Comparison of ENCODE assay signal across 21 mouse cellular contexts in genomic region chr14:31170963-31171362, GRCm38 (mm10). TPM values are rescaled to one million over a fixed set of nuclear protein-coding genes. Genes with fewer than 3 reads are reported as not detected.
DNase-seq lines count a peak whose midpoint lies in the region; ATAC-seq lines count a peak whose summit lies in the region.
"Had no signal": no experiment of that assay in that cellular context is flagged by ENCODE, and none has a peak within 500 bp of the region (broad histone marks: within the 10 kb centered on the region; RNA-seq: fewer than 3 reads in every experiment).

No protein-coding gene starts in this region.

- WGBS in forebrain, embryonic 10.5 days: 91% methylated on average over 13 of the region's 13 CpGs
- WGBS in forebrain, embryonic 11.5 days: 87% methylated on average over 13 of the region's 13 CpGs
- WGBS in hindbrain, embryonic 13.5 days: 77% methylated on average over 13 of the region's 13 CpGs
- WGBS in hindbrain, embryonic 12.5 days: 80% methylated on average over 13 of the region's 13 CpGs
- WGBS in neural tube, embryonic 13.5 days: 83% methylated on average over 13 of the region's 13 CpGs
- 78% methylated on average over 13 of the region's 13 CpGs for WGBS in neural tube, embryonic 15.5 days

- no peaks in the 10 kb centered on the region for H3K27me3 ChIP-seq in forebrain, embryonic 10.5 days (ENCODE audit: poor library complexity, severe bottlenecking)
- H3K27me3 ChIP-seq in forebrain, embryonic 11.5 days (ENCODE audit: control insufficient read depth, insufficient read depth, low read length): no peaks in the 10 kb centered on the region
- no peaks in the 10 kb centered on the region for H3K27me3 ChIP-seq in hindbrain, embryonic 13.5 days
- no peaks in the 10 kb centered on the region for H3K27me3 ChIP-seq in hindbrain, embryonic 12.5 days
- H3K27me3 ChIP-seq in neural tube, embryonic 13.5 days: no peaks in the 10 kb centered on the region
- no peaks in the 10 kb centered on the region for H3K27me3 ChIP-seq in neural tube, embryonic 15.5 days (replicated peaks)
- H3K27me3 ChIP-seq: intestine, embryonic 15.5 days; limb, embryonic 12.5 days had no signal

- no peak overlapping the region for H3K4me3 ChIP-seq in forebrain, embryonic 10.5 days
- no peak overlapping the region for H3K4me3 ChIP-seq in forebrain, embryonic 11.5 days (ENCODE audit: low read depth, low read length)
- H3K4me3 ChIP-seq in hindbrain, embryonic 13.5 days: no peak overlapping the region
- no peak overlapping the region for H3K4me3 ChIP-seq in hindbrain, embryonic 12.5 days
- no peak overlapping the region for H3K4me3 ChIP-seq in neural tube, embryonic 13.5 days
- H3K4me3 ChIP-seq in neural tube, embryonic 15.5 days (replicated peaks): no peak overlapping the region
- H3K4me3 ChIP-seq: gastrocnemius, adult 2 months; intestine, embryonic 15.5 days; limb, embryonic 12.5 days; myocyte had no signal

- H3K9ac ChIP-seq in forebrain, embryonic 11.5 days (ENCODE audit: low read length): no peak overlapping the region
- no peak overlapping the region for H3K9ac ChIP-seq in hindbrain, embryonic 13.5 days
- H3K9ac ChIP-seq in hindbrain, embryonic 12.5 days: no peak overlapping the region
- no peak overlapping the region for H3K9ac ChIP-seq in neural tube, embryonic 13.5 days
- H3K9ac ChIP-seq in neural tube, embryonic 15.5 days (replicated peaks): no peak overlapping the region
- H3K9ac ChIP-seq: intestine, embryonic 15.5 days; limb, embryonic 12.5 days had no signal

- no peak overlapping the region for H3K4me2 ChIP-seq in forebrain, embryonic 11.5 days (ENCODE audit: low read depth, low read length, severe bottlenecking)
- H3K4me2 ChIP-seq in hindbrain, embryonic 13.5 days: no peak overlapping the region
- no peak overlapping the region for H3K4me2 ChIP-seq in hindbrain, embryonic 12.5 days (replicated peaks)
- H3K4me2 ChIP-seq in neural tube, embryonic 13.5 days: no peak overlapping the region
- no peak overlapping the region for H3K4me2 ChIP-seq in neural tube, embryonic 15.5 days
- H3K4me2 ChIP-seq: intestine, embryonic 15.5 days; limb, embryonic 12.5 days; liver, embryonic 11.5 days had no signal

- H3K27ac ChIP-seq in forebrain, embryonic 10.5 days: 0 out of 2 replicates have a peak overlapping the region, but pooled peaks have one; percentile 48
- H3K27ac ChIP-seq in forebrain, embryonic 11.5 days (ENCODE audit: low read depth, low read length): no peak overlapping the region
- H3K27ac ChIP-seq in hindbrain, embryonic 13.5 days: peak overlapping the region; percentile 53
- H3K27ac ChIP-seq in hindbrain, embryonic 12.5 days: no peak overlapping the region
- 0 out of 2 replicates have a peak overlapping the region, but pooled peaks have one; percentile 5 for H3K27ac ChIP-seq in neural tube, embryonic 13.5 days (replicated peaks)
- H3K27ac ChIP-seq in neural tube, embryonic 15.5 days (replicated peaks): 0 out of 2 replicates have a peak overlapping the region, but pooled peaks have one; percentile 18
- H3K27ac ChIP-seq: intestine, embryonic 15.5 days; limb, embryonic 12.5 days; stomach, postnatal 0 days had no signal

- no peak for DNase-seq in forebrain, embryonic 10.5 days (ENCODE audit: extremely low spot score, low spot score)
- no peak for DNase-seq in forebrain, embryonic 11.5 days (ENCODE audit: low spot score)
- DNase-seq in neural tube, embryonic 10.5 days (ENCODE audit: extremely low spot score, low spot score): no peak
- no peak for DNase-seq in left cerebral cortex, adult 18-20 months (ENCODE audit: low spot score in 2 of 2)
- DNase-seq: gastrocnemius, adult 2 months; kidney, adult 8-10 months; kidney, postnatal 10 days; lung, adult 18-20 months; lung, postnatal 10 days; thymus, adult 2 months; thymus, postnatal 4 days had no signal

- ATAC-seq in forebrain, embryonic 11.5 days (replicated peaks; ENCODE audit: low FRiP score): no peak
- no peak for ATAC-seq in hindbrain, embryonic 13.5 days (ENCODE audit: low FRiP score)
- no peak for ATAC-seq in hindbrain, embryonic 12.5 days (ENCODE audit: low FRiP score)
- no peak for ATAC-seq in neural tube, embryonic 13.5 days (ENCODE audit: low read depth)
- no peak for ATAC-seq in neural tube, embryonic 15.5 days (ENCODE audit: low FRiP score)
- ATAC-seq: intestine, embryonic 15.5 days; midbrain, embryonic 16.5 days had no signal

- no peaks in the 10 kb centered on the region for H3K9me3 ChIP-seq in forebrain, embryonic 10.5 days
- no peaks in the 10 kb centered on the region for H3K9me3 ChIP-seq in forebrain, embryonic 11.5 days (ENCODE audit: control insufficient read depth, low read length)
- no peaks in the 10 kb centered on the region for H3K9me3 ChIP-seq in hindbrain, embryonic 13.5 days
- H3K9me3 ChIP-seq in hindbrain, embryonic 12.5 days (replicated peaks): no peaks in the 10 kb centered on the region
- no peaks in the 10 kb centered on the region for H3K9me3 ChIP-seq in neural tube, embryonic 13.5 days
- H3K9me3 ChIP-seq in neural tube, embryonic 15.5 days (replicated peaks): no peaks in the 10 kb centered on the region
- H3K9me3 ChIP-seq: intestine, embryonic 15.5 days; limb, embryonic 12.5 days had no signal

- H3K36me3 ChIP-seq in forebrain, embryonic 10.5 days (replicated peaks): peaks cover 63% of the 10 kb centered on the region
- H3K36me3 ChIP-seq in forebrain, embryonic 11.5 days (ENCODE audit: control insufficient read depth, insufficient read depth, low read length): peaks cover 34% of the 10 kb centered on the region
- peaks cover 60% of the 10 kb centered on the region for H3K36me3 ChIP-seq in hindbrain, embryonic 13.5 days
- peaks cover 65% of the 10 kb centered on the region for H3K36me3 ChIP-seq in hindbrain, embryonic 12.5 days
- peaks cover 65% of the 10 kb centered on the region for H3K36me3 ChIP-seq in neural tube, embryonic 13.5 days
- peaks cover 58% of the 10 kb centered on the region for H3K36me3 ChIP-seq in neural tube, embryonic 15.5 days

- peaks cover 36% of the 10 kb centered on the region for H3K4me1 ChIP-seq in forebrain, embryonic 10.5 days
- no peaks in the 10 kb centered on the region for H3K4me1 ChIP-seq in forebrain, embryonic 11.5 days (replicated peaks; ENCODE audit: control insufficient read depth, insufficient read depth, low read length)
- H3K4me1 ChIP-seq in hindbrain, embryonic 13.5 days (replicated peaks): peaks cover 17% of the 10 kb centered on the region
- H3K4me1 ChIP-seq in hindbrain, embryonic 12.5 days: peaks cover 5% of the 10 kb centered on the region
- H3K4me1 ChIP-seq in neural tube, embryonic 13.5 days (replicated peaks): peaks cover 25% of the 10 kb centered on the region; the same call in 1 of the 2 replicates
- H3K4me1 ChIP-seq in neural tube, embryonic 15.5 days: 0 out of 2 replicates have a peak, but pooled peaks cover 5% of the 10 kb centered on the region

RNA-seq across cellular contexts. Expression of gene Stab1, which starts 2.5 kb away (rescaled TPM):
- 20.7 and 21.6 TPM in 2 replicates for polyA plus RNA-seq in forebrain, embryonic 10.5 days (2016; fragmentation: Nextera tagmentation; extraction: Ambion mirVana)
- polyA plus RNA-seq in forebrain, embryonic 11.5 days (2014; fragmentation: Nextera tagmentation; extraction: Ambion mirVana): 21.8 and 27.1 TPM in 2 replicates
- 24.8 and 25.2 TPM in 2 replicates for polyA plus RNA-seq in hindbrain, embryonic 13.5 days (2015; fragmentation: Nextera tagmentation; extraction: Ambion mirVana)
- polyA plus RNA-seq in hindbrain, embryonic 12.5 days (2016; fragmentation: Nextera tagmentation; extraction: Ambion mirVana): 29.7 and 33.9 TPM in 2 replicates
- polyA plus RNA-seq in neural tube, embryonic 13.5 days (2015; fragmentation: Nextera tagmentation; extraction: Ambion mirVana): 18.0 and 26.0 TPM in 2 replicates
- polyA plus RNA-seq in neural tube, embryonic 15.5 days (2015; fragmentation: Nextera tagmentation; extraction: Ambion mirVana): 16.9 and 18.1 TPM in 2 replicates
- 10 to 100 TPM; 22.3 to 25.0 TPM for total RNA-seq in left cerebral cortex, adult 18-20 months (2021)

RNA-seq across cellular contexts. Expression of gene Tnnc1, which starts 37.1 kb away (rescaled TPM):
- polyA plus RNA-seq in forebrain, embryonic 10.5 days (2016; fragmentation: Nextera tagmentation; extraction: Ambion mirVana): 0.67 and 0.84 TPM in 2 replicates
- 0.59 and 0.83 TPM in 2 replicates for polyA plus RNA-seq in forebrain, embryonic 11.5 days (2014; fragmentation: Nextera tagmentation; extraction: Ambion mirVana)
- polyA plus RNA-seq in hindbrain, embryonic 13.5 days (2015; fragmentation: Nextera tagmentation; extraction: Ambion mirVana): 7.3 and 9.1 TPM in 2 replicates
- polyA plus RNA-seq in hindbrain, embryonic 12.5 days (2016; fragmentation: Nextera tagmentation; extraction: Ambion mirVana): 10.5 and 49.9 TPM in 2 replicates
- polyA plus RNA-seq in neural tube, embryonic 13.5 days (2015; fragmentation: Nextera tagmentation; extraction: Ambion mirVana): 21.3 and 65.5 TPM in 2 replicates
- polyA plus RNA-seq in neural tube, embryonic 15.5 days (2015; fragmentation: Nextera tagmentation; extraction: Ambion mirVana): 24.5 and 36.3 TPM in 2 replicates
- total RNA-seq in left cerebral cortex, adult 18-20 months (2021): 10 to 100 TPM; 18.8 to 20.1 TPM

RNA-seq across cellular contexts. Expression of gene Nt5dc2, which starts 40.1 kb away (rescaled TPM):
- polyA plus RNA-seq in forebrain, embryonic 10.5 days (2016; fragmentation: Nextera tagmentation; extraction: Ambion mirVana): 558 and 609 TPM in 2 replicates
- polyA plus RNA-seq in forebrain, embryonic 11.5 days (2014; fragmentation: Nextera tagmentation; extraction: Ambion mirVana): 565 and 637 TPM in 2 replicates
- polyA plus RNA-seq in hindbrain, embryonic 13.5 days (2015; fragmentation: Nextera tagmentation; extraction: Ambion mirVana): 273 and 282 TPM in 2 replicates
- polyA plus RNA-seq in hindbrain, embryonic 12.5 days (2016; fragmentation: Nextera tagmentation; extraction: Ambion mirVana): 401 and 429 TPM in 2 replicates
- polyA plus RNA-seq in neural tube, embryonic 13.5 days (2015; fragmentation: Nextera tagmentation; extraction: Ambion mirVana): 276 and 293 TPM in 2 replicates
- 226 and 228 TPM in 2 replicates for polyA plus RNA-seq in neural tube, embryonic 15.5 days (2015; fragmentation: Nextera tagmentation; extraction: Ambion mirVana)
- 1 to 10 TPM; 1.9 to 4.6 TPM for total RNA-seq in left cerebral cortex, adult 18-20 months (2021)

RNA-seq across cellular contexts. Expression of gene Smim4, which starts 42.2 kb away (rescaled TPM):
- polyA plus RNA-seq in forebrain, embryonic 10.5 days (2016; fragmentation: Nextera tagmentation; extraction: Ambion mirVana): 58.3 and 58.8 TPM in 2 replicates
- polyA plus RNA-seq in forebrain, embryonic 11.5 days (2014; fragmentation: Nextera tagmentation; extraction: Ambion mirVana): 50.9 and 52.7 TPM in 2 replicates
- polyA plus RNA-seq in hindbrain, embryonic 13.5 days (2015; fragmentation: Nextera tagmentation; extraction: Ambion mirVana): 83.1 and 83.2 TPM in 2 replicates
- polyA plus RNA-seq in hindbrain, embryonic 12.5 days (2016; fragmentation: Nextera tagmentation; extraction: Ambion mirVana): 54.3 and 63.9 TPM in 2 replicates
- polyA plus RNA-seq in neural tube, embryonic 13.5 days (2015; fragmentation: Nextera tagmentation; extraction: Ambion mirVana): 66.5 and 89.9 TPM in 2 replicates
- 71.6 and 73.4 TPM in 2 replicates for polyA plus RNA-seq in neural tube, embryonic 15.5 days (2015; fragmentation: Nextera tagmentation; extraction: Ambion mirVana)
- total RNA-seq in left cerebral cortex, adult 18-20 months (2021): 10 to 100 TPM; 22.8 to 29.7 TPM

RNA-seq across cellular contexts. Expression of gene Nisch, which starts 45.8 kb away (rescaled TPM):
- polyA plus RNA-seq in forebrain, embryonic 10.5 days (2016; fragmentation: Nextera tagmentation; extraction: Ambion mirVana): 401 and 402 TPM in 2 replicates
- 399 and 407 TPM in 2 replicates for polyA plus RNA-seq in forebrain, embryonic 11.5 days (2014; fragmentation: Nextera tagmentation; extraction: Ambion mirVana)
- polyA plus RNA-seq in hindbrain, embryonic 13.5 days (2015; fragmentation: Nextera tagmentation; extraction: Ambion mirVana): 315 and 334 TPM in 2 replicates
- 464 and 474 TPM in 2 replicates for polyA plus RNA-seq in hindbrain, embryonic 12.5 days (2016; fragmentation: Nextera tagmentation; extraction: Ambion mirVana)
- polyA plus RNA-seq in neural tube, embryonic 13.5 days (2015; fragmentation: Nextera tagmentation; extraction: Ambion mirVana): 329 and 336 TPM in 2 replicates
- polyA plus RNA-seq in neural tube, embryonic 15.5 days (2015; fragmentation: Nextera tagmentation; extraction: Ambion mirVana): 309 and 327 TPM in 2 replicates
- 100 to 1,000 TPM; 359 to 363 TPM for total RNA-seq in left cerebral cortex, adult 18-20 months (2021)

Comparison
In these comparisons a context has a peak if more than half of its experiments do, and no peak if none do; other contexts are left out.
1. H3K27ac ChIP-seq: peak in forebrain, embryonic 10.5 days (single experiment), hindbrain, embryonic 13.5 days (single experiment), neural tube, embryonic 13.5 days (single experiment) and neural tube, embryonic 15.5 days (single experiment); none in forebrain, embryonic 11.5 days (single experiment) and hindbrain, embryonic 12.5 days (single experiment).